Mouse (Mus musculus) embryo, embryonic 10 days (tissue): ENCODE data around the gene 6330403K07Rik.

Source experiments
- DNase-seq: peaks from one replicate; pipeline ENCODE4 v3.0.0-alpha.2; 2015; ENCODE audit warnings: low spot score

The 6330403K07Rik gene

DNA sequence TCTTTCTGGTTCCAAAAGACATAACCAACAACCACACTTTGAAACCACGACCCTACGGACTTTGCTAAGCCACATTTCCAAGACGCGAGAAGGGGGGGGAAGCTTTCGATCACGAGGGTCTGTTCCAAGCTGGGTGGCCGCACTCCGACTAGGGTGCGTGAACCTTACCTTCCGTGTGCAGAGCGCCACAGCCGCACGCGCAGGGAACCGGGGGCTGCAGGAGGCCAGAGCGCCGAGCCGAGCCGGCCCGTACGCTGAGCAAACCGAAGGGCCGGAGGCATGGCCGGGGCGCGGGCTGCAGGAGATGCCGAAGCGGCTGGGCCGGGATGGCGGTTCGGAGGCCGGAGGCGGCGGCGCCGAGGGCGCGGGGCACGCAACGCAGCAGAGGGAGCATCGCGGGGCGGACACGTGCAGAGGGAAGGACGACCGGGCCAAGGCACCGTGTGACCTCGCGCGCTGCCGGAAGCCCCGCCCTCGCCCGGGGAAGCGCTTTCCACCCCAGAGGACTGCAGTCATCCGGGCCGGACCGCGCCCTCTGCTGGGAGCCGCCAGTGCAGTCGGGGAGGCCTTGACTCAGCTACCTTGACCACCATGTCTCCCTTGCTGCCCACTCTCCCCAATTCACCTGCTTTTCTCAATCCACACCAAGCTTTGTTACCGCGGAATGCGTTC is 50.6 kb downstream of the 6330403K07Rik start, which contains the start of gene C1qbp:
Gene C1qbp (minus strand): TSS at position 470 of the 672 bp plus-strand sequence.
- peak; percentile 94 for DNase-seq

DNA sequence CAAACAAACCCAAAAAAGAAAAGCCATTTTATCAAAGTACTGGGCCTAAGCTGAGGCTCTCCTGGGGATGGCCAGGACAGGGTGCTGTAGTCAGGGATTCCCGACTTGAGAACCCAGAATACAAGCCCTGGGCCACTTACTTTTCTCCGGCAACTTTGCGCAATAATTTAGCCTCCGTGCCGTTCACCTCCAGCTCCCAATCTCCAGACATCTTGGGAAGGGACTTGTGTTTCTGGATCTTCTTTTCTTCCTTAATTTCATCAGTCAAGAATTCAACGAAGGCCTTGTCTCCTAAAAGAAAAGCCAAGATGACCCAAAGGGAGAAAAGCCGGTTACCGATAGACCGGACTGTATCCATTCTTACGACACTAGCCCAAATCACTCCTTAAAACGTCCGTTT is 51.3 kb downstream of the 6330403K07Rik start:
- DNase-seq, result no peak
